ENCODE assay signal across 14 mouse cellular contexts in the genomic region with DNA sequence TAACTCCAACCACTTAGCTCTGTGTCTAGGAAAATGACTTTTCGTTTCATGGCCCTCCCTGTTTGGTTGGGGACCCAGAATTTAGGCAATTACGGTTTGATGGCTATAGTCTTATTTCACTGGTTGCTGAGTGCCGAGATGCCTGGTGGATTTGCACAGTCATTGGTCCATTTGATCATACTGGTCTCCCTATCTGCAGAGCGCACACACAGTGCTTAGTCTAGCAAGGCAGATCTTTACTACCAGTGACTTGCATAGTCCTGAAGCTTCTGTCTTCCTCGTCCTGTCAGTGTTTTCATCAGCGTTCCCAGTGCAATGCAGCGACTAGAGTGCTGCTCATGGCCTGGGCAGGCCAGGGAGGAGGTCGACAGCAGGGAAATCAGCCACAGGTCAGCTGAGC.
"Had no signal": no experiment of that assay in that cellular context is flagged by ENCODE, and none has a peak within 500 bp of the region (broad histone marks: within the 10 kb centered on the region; RNA-seq: fewer than 3 reads in every experiment).

No protein-coding gene starts in this region.

- H3K4me3 ChIP-seq: intestine, embryonic 15.5 days; kidney, embryonic 15.5 days; limb, embryonic 15.5 days; myocyte; neural tube, embryonic 15.5 days had no signal

- H3K4me1 ChIP-seq: intestine, embryonic 15.5 days had no signal

- H3K27ac ChIP-seq: intestine, embryonic 15.5 days; kidney, embryonic 15.5 days; limb, embryonic 15.5 days; neural tube, embryonic 15.5 days; stomach, postnatal 0 days had no signal

- H3K4me2 ChIP-seq: intestine, embryonic 15.5 days; kidney, embryonic 15.5 days; limb, embryonic 15.5 days; lung, embryonic 14.5 days; neural tube, embryonic 15.5 days had no signal

- H3K36me3 ChIP-seq: intestine, embryonic 15.5 days; kidney, embryonic 15.5 days; limb, embryonic 15.5 days; neural tube, embryonic 15.5 days had no signal

- DNase-seq: kidney, adult 18-20 months; kidney, postnatal 14 days; left cerebral cortex, postnatal 4 days; lung, embryonic 14.5 days; lung, postnatal 10 days; lung, postnatal 4 days; midbrain, embryonic 14.5 days; thymus, postnatal 4 days had no signal

- H3K9me3 ChIP-seq: intestine, embryonic 15.5 days; kidney, embryonic 15.5 days; limb, embryonic 15.5 days; neural tube, embryonic 15.5 days had no signal

- H3K9ac ChIP-seq: intestine, embryonic 15.5 days; kidney, embryonic 15.5 days; limb, embryonic 15.5 days; lung, embryonic 14.5 days; neural tube, embryonic 15.5 days had no signal

- H3K27me3 ChIP-seq: intestine, embryonic 15.5 days; limb, embryonic 15.5 days; neural tube, embryonic 15.5 days had no signal
